Mouse (Mus musculus): ENCODE measurements around the gene Ogfod3. TPM values are rescaled to one million over a fixed set of nuclear protein-coding genes. Genes with fewer than 3 reads are reported as not detected.

Ogfod3 gene
- polyA plus RNA-seq, 1 experiment from 2014 or later: 33.7 TPM

DNA sequence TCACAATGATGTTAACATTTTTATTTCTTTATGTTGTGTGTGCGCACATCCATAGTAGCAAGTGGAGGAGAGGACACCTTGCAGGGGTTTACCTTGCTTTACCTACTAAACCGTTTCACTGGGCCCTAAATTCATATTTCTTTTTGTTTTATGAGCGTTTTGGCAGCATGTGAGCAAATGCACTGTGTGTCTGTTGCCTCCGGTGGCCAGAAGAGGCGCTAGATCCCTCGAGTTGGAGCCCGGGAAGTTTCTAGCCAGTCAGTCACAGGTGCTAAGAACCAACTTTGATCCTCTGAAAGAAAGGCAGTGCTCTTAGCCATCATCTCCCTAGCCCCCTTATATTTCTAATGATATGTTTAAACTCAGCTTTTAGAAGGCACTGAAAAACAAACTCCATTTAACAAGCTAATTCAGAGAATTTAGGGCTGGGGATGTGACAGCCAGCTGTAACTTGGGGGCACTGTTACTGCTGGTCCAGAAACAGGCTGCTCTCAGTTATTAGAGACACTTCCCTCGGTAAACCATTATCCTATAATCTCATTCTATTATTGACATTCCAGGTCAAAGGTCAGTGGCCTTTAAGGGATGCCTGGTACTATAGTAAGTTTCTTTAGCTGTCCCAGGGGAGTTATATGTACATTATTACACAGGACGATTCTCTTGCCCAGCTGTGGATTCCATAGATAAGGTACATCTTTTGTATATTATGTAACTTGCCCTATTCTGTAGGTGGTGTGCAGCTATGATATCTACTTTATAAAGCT is 31.1 kb upstream of the Ogfod3 start:
- TF ChIP-seq CTCF (IDR thresholded peaks at IDR 0.05; ENCODE audit: low read depth): peak; percentile 76
- peaks cover 10% of the 10 kb centered on the region; the same call in 1 of the 2 replicates for H3K36me3 ChIP-seq (ENCODE audit: control insufficient read depth, insufficient read depth)
- WGBS: 20% methylated on average over 9 of the region's 9 CpGs
- no peak overlapping the region for H3K4me3 ChIP-seq (ENCODE audit: low read depth, low read length)
- ATAC-seq: no peak
- H3K4me2 ChIP-seq (replicated peaks; ENCODE audit: low read depth): peak overlapping the region; percentile 61
- H3K4me1 ChIP-seq (replicated peaks; ENCODE audit: control insufficient read depth, insufficient read depth, low read length): peaks cover 11% of the 10 kb centered on the region; the same call in 1 of the 2 replicates
- H3K27me3 ChIP-seq (replicated peaks; ENCODE audit: control insufficient read depth, insufficient read depth, low read length): no peaks in the 10 kb centered on the region
- no peak overlapping the region for H3K9ac ChIP-seq (ENCODE audit: low read depth, low read length)
- no peaks in the 10 kb centered on the region for H3K9me3 ChIP-seq (ENCODE audit: control insufficient read depth)
- H3K27ac ChIP-seq (ENCODE audit: low read depth, low read length): no peak overlapping the region

DNA sequence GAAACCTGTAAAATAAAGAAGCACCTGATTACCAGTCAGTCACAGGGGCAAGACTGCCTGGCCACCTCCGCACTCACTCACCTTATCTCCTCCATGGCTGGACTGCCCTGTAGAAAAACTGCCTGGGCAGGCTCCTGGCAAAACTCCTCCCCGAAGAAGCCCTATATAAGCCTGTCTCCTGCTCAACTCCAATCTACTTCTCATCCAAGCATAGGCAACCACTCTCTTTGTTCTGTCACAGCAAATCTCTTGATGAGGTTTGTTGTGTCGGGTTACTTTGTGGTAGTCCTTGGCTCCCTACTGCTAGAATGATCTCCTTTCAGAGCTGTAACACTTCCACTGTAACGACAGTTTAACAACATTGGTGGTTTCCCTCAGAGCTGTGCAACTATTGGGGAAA is 28.2 kb upstream of the Ogfod3 start:
- Histone ChIP-seq H3K9me3 (ENCODE audit: control insufficient read depth) (no peaks in the 10 kb centered on the region), H3K4me2 (replicated peaks; ENCODE audit: low read depth) (no peak overlapping the region), H3K9ac (ENCODE audit: low read depth, low read length) (no peak overlapping the region), H3K27ac (ENCODE audit: low read depth, low read length) (no peak overlapping the region), H3K4me1 (replicated peaks; ENCODE audit: control insufficient read depth, insufficient read depth, low read length) (peaks cover 14% of the 10 kb centered on the region; the same call in 1 of the 2 replicates), H3K27me3 (replicated peaks; ENCODE audit: control insufficient read depth, insufficient read depth, low read length) (no peaks in the 10 kb centered on the region), H3K4me3 (ENCODE audit: low read depth, low read length) (no peak overlapping the region), H3K36me3 (ENCODE audit: control insufficient read depth, insufficient read depth) (no peaks in the 10 kb centered on the region)
- ATAC-seq: no peak
- no peak for TF ChIP-seq CTCF (IDR thresholded peaks at IDR 0.05; ENCODE audit: low read depth)
- 26% methylated on average over 4 of the region's 4 CpGs for WGBS

GRCm38 (mm10) chr11:121231628-121232291 is 27.2 kb upstream of the Ogfod3 start:
- 0 out of 2 replicates have a peak, but pooled peaks cover under 1% of the 10 kb centered on the region for H3K36me3 ChIP-seq (ENCODE audit: control insufficient read depth, insufficient read depth)
- no peaks in the 10 kb centered on the region for H3K27me3 ChIP-seq (replicated peaks; ENCODE audit: control insufficient read depth, insufficient read depth, low read length)
- H3K4me1 ChIP-seq (replicated peaks; ENCODE audit: control insufficient read depth, insufficient read depth, low read length): peaks cover 14% of the 10 kb centered on the region; the same call in 1 of the 2 replicates
- no peak for ATAC-seq
- peak overlapping the region; percentile 28; the same call in 1 of the 2 replicates for H3K27ac ChIP-seq (ENCODE audit: low read depth, low read length)
- no peak overlapping the region for H3K9ac ChIP-seq (ENCODE audit: low read depth, low read length)
- H3K9me3 ChIP-seq (ENCODE audit: control insufficient read depth): no peaks in the 10 kb centered on the region
- no peak overlapping the region for H3K4me2 ChIP-seq (replicated peaks; ENCODE audit: low read depth)
- H3K4me3 ChIP-seq (ENCODE audit: low read depth, low read length): no peak overlapping the region
- TF ChIP-seq CTCF (IDR thresholded peaks at IDR 0.05; ENCODE audit: low read depth): no peak
- 44% methylated on average over 4 of the region's 4 CpGs for WGBS

GRCm38 (mm10) chr11:121231191-121231590 is 26.7 kb upstream of the Ogfod3 start:
- Histone ChIP-seq H3K4me3 (ENCODE audit: low read depth, low read length) (no peak overlapping the region), H3K36me3 (ENCODE audit: control insufficient read depth, insufficient read depth) (0 out of 2 replicates have a peak, but pooled peaks cover 3% of the 10 kb centered on the region), H3K27ac (ENCODE audit: low read depth, low read length) (0 out of 2 replicates have a peak overlapping the region, but pooled peaks have one; percentile 28), H3K9ac (ENCODE audit: low read depth, low read length) (no peak overlapping the region), H3K4me1 (replicated peaks; ENCODE audit: control insufficient read depth, insufficient read depth, low read length) (peaks cover 14% of the 10 kb centered on the region; the same call in 1 of the 2 replicates), H3K4me2 (replicated peaks; ENCODE audit: low read depth) (no peak overlapping the region), H3K27me3 (replicated peaks; ENCODE audit: control insufficient read depth, insufficient read depth, low read length) (no peaks in the 10 kb centered on the region), H3K9me3 (ENCODE audit: control insufficient read depth) (no peaks in the 10 kb centered on the region)
- 67% methylated on average over 4 of the region's 4 CpGs for WGBS
- no peak for TF ChIP-seq CTCF (IDR thresholded peaks at IDR 0.05; ENCODE audit: low read depth)
- ATAC-seq: no peak

DNA sequence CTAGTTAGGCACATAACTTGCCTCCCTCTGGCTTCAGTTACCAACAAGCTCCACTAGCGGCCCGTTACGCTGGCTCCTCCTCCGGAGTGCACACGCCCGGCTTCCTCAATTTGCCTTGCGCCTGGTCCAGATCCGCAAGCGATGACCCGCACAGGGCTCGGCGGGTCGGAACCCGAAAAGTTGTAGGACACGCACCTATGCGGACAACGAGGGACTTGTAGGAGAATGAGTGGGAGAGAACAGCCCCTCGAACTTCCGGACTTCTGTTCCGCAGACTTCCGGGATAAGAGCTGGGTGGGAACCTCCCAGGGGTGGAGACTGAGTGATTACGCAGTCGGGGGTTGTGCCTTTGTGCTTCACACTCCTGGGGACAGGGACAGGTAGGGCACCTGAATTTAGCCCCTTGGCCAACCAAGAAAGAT is 24.5 kb upstream of the Ogfod3 start, which contains the start of gene Cybc1:
Cybc1 (minus strand) TSS at position 305 of the 422 bp plus-strand sequence.
- peak; percentile 87 for ATAC-seq
- H3K27ac ChIP-seq (ENCODE audit: low read depth, low read length): peak within 1 kb of the TSS; percentile 54
- H3K4me2 ChIP-seq (replicated peaks; ENCODE audit: low read depth): peak within 1 kb of the TSS; percentile 88
- no peaks in the 10 kb centered on the region for H3K9me3 ChIP-seq (ENCODE audit: control insufficient read depth)
- peak within 1 kb of the TSS; percentile 53 for H3K9ac ChIP-seq (ENCODE audit: low read depth, low read length)
- H3K4me3 ChIP-seq (ENCODE audit: low read depth, low read length): peak within 1 kb of the TSS; percentile 56
- H3K36me3 ChIP-seq (ENCODE audit: control insufficient read depth, insufficient read depth): peaks cover 24% of the 10 kb centered on the region
- no peaks in the 10 kb centered on the region for H3K27me3 ChIP-seq (replicated peaks; ENCODE audit: control insufficient read depth, insufficient read depth, low read length)
- WGBS: under 1% methylated on average over 23 of the region's 23 CpGs
- H3K4me1 ChIP-seq (replicated peaks; ENCODE audit: control insufficient read depth, insufficient read depth, low read length): peaks cover 7% of the 10 kb centered on the region; the same call in 1 of the 2 replicates
- peak; percentile 39; the same call in 1 of the 2 replicates for TF ChIP-seq CTCF (IDR thresholded peaks at IDR 0.05; ENCODE audit: low read depth)

Data from intestine, postnatal 0 days (tissue).